Mouse (Mus musculus): Measurements from ENCODE around the gene Vps51.

DNA sequence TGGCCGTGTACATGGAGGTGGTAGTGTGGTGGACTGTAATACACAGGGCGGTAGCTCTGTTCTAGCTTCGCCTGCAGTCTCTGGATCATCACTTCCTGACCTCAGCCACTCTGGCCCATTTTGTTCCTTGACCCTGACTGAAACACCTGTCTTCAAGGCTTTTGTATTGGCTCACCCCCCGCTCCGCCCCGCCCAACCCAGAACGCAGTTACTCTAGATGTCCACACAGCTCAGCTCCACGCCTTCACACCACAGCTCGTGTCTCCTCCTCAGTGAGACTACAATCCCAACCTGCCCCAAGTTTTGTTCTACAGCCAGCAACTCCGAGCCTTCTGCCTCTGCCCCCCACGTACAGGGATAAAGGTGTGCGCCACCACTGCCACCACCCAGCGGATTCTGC lies 11.8 kb upstream of the Vps51 start:
- no peak for TF ChIP-seq POLR2AphosphoS2 (IDR thresholded peaks at IDR 0.05; ENCODE audit: insufficient read length, low read depth)
- TF ChIP-seq TCF3 (IDR thresholded peaks at IDR 0.05; ENCODE audit: insufficient read length, low read depth) = no peak
- no peak for TF ChIP-seq MYOD1 (IDR thresholded peaks at IDR 0.05; ENCODE audit: control insufficient read depth in 1 of 3, insufficient read length in 2 of 3, low read depth in 2 of 3)
- TF ChIP-seq POLR2A (IDR thresholded peaks at IDR 0.05; ENCODE audit: insufficient read length, low read depth) = no peak
- TF ChIP-seq MAX (IDR thresholded peaks at IDR 0.05; ENCODE audit: low read depth) = no peak
- TF ChIP-seq TCF12 (IDR thresholded peaks at IDR 0.05; ENCODE audit: insufficient read depth, poor library complexity, severe bottlenecking) = no peak
- no peak for TF ChIP-seq REST (IDR thresholded peaks at IDR 0.05; ENCODE audit: insufficient read depth, insufficient read length)
- no peak for TF ChIP-seq E2F4 (IDR thresholded peaks at IDR 0.05; ENCODE audit: insufficient read depth)
- no peak for TF ChIP-seq USF1 (IDR thresholded peaks at IDR 0.05; ENCODE audit: low read depth)
